Mouse (Mus musculus) forebrain, embryonic 13.5 days (tissue): ENCODE measurements around the gene Hus1b. TPM values are rescaled to one million over a fixed set of nuclear protein-coding genes. Genes with fewer than 3 reads are reported as not detected.
A peak's percentile ranks its signal among the peaks of the same experiment; 100 is the strongest.

Experiments used
- ATAC-seq: fragments of 200-750 bp; cut with Nextera tagmentation; 2 replicates; pipeline ENCODE4 v1.8.0; 2017
- H3K27ac ChIP-seq: fragments of 300-500 bp; sonication (generic); 2 replicates; pipeline ENCODE4 v1.5.1; 2015; ENCODE audit warnings: inconsistent platforms, mild to moderate bottlenecking, moderate library complexity
- H3K27me3 ChIP-seq: fragments of 300-500 bp; sonication (generic); 2 replicates; pipeline ENCODE4 v1.6.1; 2015; ENCODE audit warnings: mild to moderate bottlenecking, inconsistent platforms
- H3K36me3 ChIP-seq: fragments of 300-500 bp; sonication (generic); 2 replicates; pipeline ENCODE4 v1.6.1; 2015; ENCODE audit warnings: mild to moderate bottlenecking, inconsistent platforms; ENCODE audit not compliant: poor library complexity, severe bottlenecking
- H3K4me1 ChIP-seq: fragments of 300-500 bp; sonication (generic); 2 replicates; pipeline ENCODE4 v1.6.1; 2015; ENCODE audit warnings: inconsistent platforms
- H3K4me2 ChIP-seq: fragments of 300-500 bp; sonication (generic); 2 replicates; pipeline ENCODE4 v1.6.1; 2015; ENCODE audit warnings: inconsistent platforms, mild to moderate bottlenecking, moderate library complexity
- H3K4me3 ChIP-seq: fragments of 300-500 bp; sonication (generic); 2 replicates; pipeline ENCODE4 v1.5.1; 2015; ENCODE audit warnings: mild to moderate bottlenecking, inconsistent platforms
- H3K9ac ChIP-seq: fragments of 300-500 bp; sonication (generic); 2 replicates; pipeline ENCODE4 v1.6.1; 2015; ENCODE audit warnings: mild to moderate bottlenecking, inconsistent platforms
- H3K9me3 ChIP-seq: fragments of 300-500 bp; sonication (generic); replicated peaks from 2 replicates; pipeline ENCODE4 v1.6.1; 2016; ENCODE audit warnings: inconsistent platforms
- WGBS: fragments of 180-500 bp; shearing (Covaris S2); methylation state at CpG from one replicate; pipeline ENCODE4 v1.1.7; 2015; 5-methylcytosine and 5-hydroxymethylcytosine counted together
- polyA plus RNA-seq: library from polyadenylated mRNA; unstranded; fragments of >200 nt; fragmentation: Nextera tagmentation; extraction: Ambion mirVana; gene quantifications from 2 replicates; pipeline ENCODE4 v1.2.1, GENCODE M21; 2015

Hus1b gene
- not detected in 2 replicates for polyA plus RNA-seq

GRCm38 (mm10) chr13:30947540-30947939 is at the start of gene Hus1b:
Gene Hus1b, minus strand, starts transcription at chr13:30947759.
- no peaks in the 10 kb centered on the region for H3K4me1 ChIP-seq
- H3K27me3 ChIP-seq, result no peaks in the 10 kb centered on the region
- no peak within 1 kb of the TSS for H3K4me2 ChIP-seq
- H3K9me3 ChIP-seq, result no peaks in the 10 kb centered on the region
- H3K4me3 ChIP-seq, result no peak within 1 kb of the TSS
- ATAC-seq, result no peak
- 92% methylated on average over 11 of the region's 11 CpGs for WGBS
- H3K36me3 ChIP-seq, result peaks cover 6% of the 10 kb centered on the region; the same call in 1 of the 2 replicates
- no peak within 1 kb of the TSS for H3K9ac ChIP-seq
- no peak within 1 kb of the TSS for H3K27ac ChIP-seq

- H3K9ac ChIP-seq, result no peak overlapping the region
- ATAC-seq, result no peak
- H3K4me2 ChIP-seq, result no peak overlapping the region
- WGBS, result 87% methylated on average over 6 of the region's 6 CpGs
- H3K27ac ChIP-seq, result no peak overlapping the region
- no peaks in the 10 kb centered on the region for H3K9me3 ChIP-seq
- H3K4me1 ChIP-seq, result no peaks in the 10 kb centered on the region
- H3K27me3 ChIP-seq, result no peaks in the 10 kb centered on the region
- H3K4me3 ChIP-seq, result no peak overlapping the region
- no peaks in the 10 kb centered on the region for H3K36me3 ChIP-seq
Measured at GRCm38 (mm10) chr13:30994249-30994858, 46.8 kb upstream of the Hus1b start.

- Histone ChIP-seq H3K4me1 (no peaks in the 10 kb centered on the region), H3K4me2 (no peak overlapping the region), H3K4me3 (no peak overlapping the region), H3K27ac (no peak overlapping the region), H3K9me3 (no peaks in the 10 kb centered on the region), H3K27me3 (no peaks in the 10 kb centered on the region), H3K36me3 (no peaks in the 10 kb centered on the region), H3K9ac (no peak overlapping the region)
- WGBS, result 33% methylated on average over 3 of the region's 3 CpGs
- ATAC-seq, result peak; percentile 76; the same call in 1 of the 2 replicates
Measured at GRCm38 (mm10) chr13:30993819-30994218, 46.3 kb upstream of the Hus1b start.

DNA sequence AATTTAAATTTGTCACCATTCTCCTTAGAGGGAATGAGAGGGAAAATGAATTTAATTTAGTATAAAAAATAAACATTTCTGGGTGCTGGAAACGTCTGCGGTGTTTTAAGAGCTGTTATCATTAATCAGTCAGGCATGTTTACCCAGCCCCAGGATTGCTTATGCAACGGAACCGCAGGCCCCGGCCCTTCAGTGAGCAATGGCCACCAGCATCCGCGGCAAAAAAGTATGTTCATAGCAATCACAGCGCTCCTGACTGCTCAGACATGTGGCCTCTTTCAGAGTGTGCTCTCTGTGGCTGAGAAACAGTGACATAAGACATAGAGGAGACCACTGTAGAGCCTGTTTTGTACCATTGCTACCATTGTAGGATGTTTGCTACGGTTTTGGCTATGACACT is 42.7 kb upstream of the Hus1b start:
- no peak for ATAC-seq
- Histone ChIP-seq H3K36me3 (no peaks in the 10 kb centered on the region), H3K27ac (no peak overlapping the region), H3K9ac (no peak overlapping the region), H3K9me3 (no peaks in the 10 kb centered on the region), H3K4me2 (no peak overlapping the region), H3K4me1 (peaks cover 7% of the 10 kb centered on the region), H3K27me3 (peaks cover 20% of the 10 kb centered on the region), H3K4me3 (no peak overlapping the region)
- 90% methylated on average over 9 of the region's 9 CpGs for WGBS

DNA sequence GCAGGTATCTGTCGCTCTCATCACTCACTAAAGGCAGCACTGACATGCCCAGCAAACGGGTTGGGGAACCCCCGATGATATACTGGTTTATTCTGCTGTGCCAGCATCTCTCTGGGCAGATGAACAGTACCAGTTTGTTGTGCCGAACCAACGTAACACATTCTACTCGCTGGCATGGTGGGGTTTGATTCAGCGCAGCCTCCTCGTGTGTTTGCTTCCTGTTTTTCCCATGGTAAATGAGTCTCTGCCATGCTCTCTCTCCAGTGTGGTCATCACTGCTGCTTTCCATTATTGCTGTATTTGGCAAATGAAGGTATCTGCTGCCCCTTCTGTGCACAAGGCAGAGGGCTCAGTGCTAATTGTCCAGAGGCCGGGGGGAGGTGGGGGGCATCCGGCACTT is 42.2 kb upstream of the Hus1b start:
- no peaks in the 10 kb centered on the region for H3K9me3 ChIP-seq
- 89% methylated on average over 10 of the region's 10 CpGs for WGBS
- no peak overlapping the region for H3K9ac ChIP-seq
- H3K36me3 ChIP-seq, result no peaks in the 10 kb centered on the region
- no peak overlapping the region for H3K4me3 ChIP-seq
- no peak for ATAC-seq
- no peak overlapping the region for H3K27ac ChIP-seq
- no peak overlapping the region for H3K4me2 ChIP-seq
- H3K4me1 ChIP-seq, result peaks cover 8% of the 10 kb centered on the region
- peaks cover 21% of the 10 kb centered on the region for H3K27me3 ChIP-seq

DNA sequence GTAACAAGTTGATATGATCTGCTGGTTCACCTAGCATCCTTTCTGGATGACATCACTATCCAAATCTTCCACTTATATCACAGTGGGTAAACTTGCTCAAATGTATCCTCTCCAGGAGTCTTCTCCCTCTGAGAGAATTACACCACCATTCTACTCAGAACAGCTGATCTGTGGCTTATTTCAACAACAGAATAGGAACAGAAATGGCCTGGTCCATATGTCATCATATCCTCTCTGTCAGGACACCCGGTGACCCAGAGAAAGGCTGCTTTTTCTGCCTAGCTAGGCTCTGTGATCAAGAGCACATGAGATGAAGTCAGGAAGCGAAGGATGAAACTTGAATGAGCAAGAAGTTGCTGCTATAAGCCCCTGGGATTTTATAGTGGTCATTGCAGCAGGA is 40.1 kb upstream of the Hus1b start:
- Histone ChIP-seq H3K27ac (no peak overlapping the region), H3K36me3 (no peaks in the 10 kb centered on the region), H3K4me3 (no peak overlapping the region), H3K4me1 (peaks cover 8% of the 10 kb centered on the region), H3K9ac (no peak overlapping the region), H3K27me3 (peaks cover 22% of the 10 kb centered on the region), H3K9me3 (no peaks in the 10 kb centered on the region), H3K4me2 (no peak overlapping the region)
- WGBS, result 89% methylated on average over 2 of the region's 2 CpGs
- ATAC-seq, result no peak

DNA sequence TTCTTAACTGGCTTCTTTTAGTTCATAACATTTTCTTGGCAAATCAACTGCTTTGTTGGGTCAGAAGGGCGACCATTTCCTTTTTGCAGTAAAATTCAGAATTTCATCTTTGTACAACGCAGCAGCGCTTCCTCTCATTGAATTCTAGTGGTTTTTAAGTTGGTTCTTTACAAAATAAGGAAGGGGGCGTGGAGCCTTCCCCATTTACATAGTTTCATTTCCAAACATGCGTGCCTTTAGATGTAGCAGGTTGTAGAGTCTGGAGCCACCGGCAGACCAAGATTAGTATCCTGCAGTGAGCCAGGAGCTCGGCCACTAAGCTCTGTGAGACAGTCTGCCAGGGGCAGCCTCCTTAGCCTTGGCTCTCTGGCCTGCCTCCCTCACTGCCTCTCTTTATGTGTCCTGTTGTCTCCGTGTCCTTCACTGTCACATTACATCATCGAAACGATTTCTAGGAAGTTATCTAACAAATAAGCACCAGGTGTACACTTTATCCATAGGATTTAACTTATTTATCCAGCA is 39.4 kb upstream of the Hus1b start:
- Histone ChIP-seq H3K27me3 (peaks cover 22% of the 10 kb centered on the region), H3K4me2 (no peak overlapping the region), H3K4me3 (no peak overlapping the region), H3K9me3 (no peaks in the 10 kb centered on the region), H3K9ac (no peak overlapping the region), H3K27ac (no peak overlapping the region), H3K36me3 (no peaks in the 10 kb centered on the region), H3K4me1 (peaks cover 8% of the 10 kb centered on the region)
- no peak for ATAC-seq
- WGBS, result 66% methylated on average over 10 of the region's 10 CpGs

DNA sequence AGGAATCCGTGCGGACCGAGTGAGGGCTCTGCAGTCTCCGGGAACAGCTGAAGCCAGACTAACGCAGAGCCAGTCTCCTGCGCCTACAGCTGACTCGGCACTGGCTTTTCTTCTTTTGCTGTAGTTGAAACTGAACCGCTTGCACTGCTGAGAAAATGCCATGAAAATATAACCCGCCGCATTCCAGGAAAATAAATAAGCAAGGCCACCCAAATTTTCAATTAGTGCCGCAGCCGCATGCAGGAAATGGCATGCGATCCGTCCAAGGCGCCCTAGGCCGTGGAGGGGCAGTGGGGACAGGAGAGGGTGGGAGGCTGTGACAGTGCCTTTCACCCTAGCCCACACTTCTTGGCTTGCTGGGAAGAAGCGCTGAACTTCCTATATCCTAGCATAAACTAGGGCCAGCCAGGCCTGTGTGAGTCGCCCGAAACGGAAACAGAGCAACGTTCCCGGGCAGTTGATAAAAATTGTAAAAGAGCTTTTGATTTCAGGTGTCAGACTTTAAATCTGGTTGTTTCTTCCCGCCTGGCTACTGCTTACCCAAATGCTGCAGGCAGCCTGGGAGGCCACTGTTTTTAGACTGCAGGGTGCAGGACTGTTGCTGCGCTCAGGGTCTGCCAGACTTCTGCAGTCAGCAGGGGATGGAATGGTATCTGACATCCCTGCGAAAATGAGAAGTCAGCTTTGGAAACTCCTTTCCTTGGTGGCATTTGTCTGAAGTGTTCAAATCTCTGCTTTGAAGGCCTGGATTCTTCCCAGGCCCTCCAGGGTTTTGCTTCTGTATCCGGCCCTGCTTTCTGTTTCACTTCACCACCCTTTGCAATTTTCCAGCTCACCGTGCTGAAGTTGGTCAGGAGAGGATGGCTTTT is 38.3 kb upstream of the Hus1b start:
- Histone ChIP-seq H3K27ac (no peak overlapping the region), H3K27me3 (peaks cover 22% of the 10 kb centered on the region), H3K36me3 (no peaks in the 10 kb centered on the region), H3K9ac (peak overlapping the region; percentile 58), H3K4me1 (peaks cover 8% of the 10 kb centered on the region), H3K4me2 (peak overlapping the region; percentile 67), H3K4me3 (peak overlapping the region; percentile 33), H3K9me3 (no peaks in the 10 kb centered on the region)
- peak; percentile 86 for ATAC-seq
- 19% methylated on average over 27 of the region's 27 CpGs for WGBS

- peak overlapping the region; percentile 33 for H3K4me3 ChIP-seq
- peak overlapping the region; percentile 67 for H3K4me2 ChIP-seq
- ATAC-seq, result no peak
- H3K4me1 ChIP-seq, result peaks cover 8% of the 10 kb centered on the region
- no peaks in the 10 kb centered on the region for H3K36me3 ChIP-seq
- no peak overlapping the region for H3K27ac ChIP-seq
- no peaks in the 10 kb centered on the region for H3K9me3 ChIP-seq
- peaks cover 22% of the 10 kb centered on the region for H3K27me3 ChIP-seq
- H3K9ac ChIP-seq, result peak overlapping the region; percentile 58
- WGBS, result 18% methylated on average over 13 of the region's 13 CpGs
Measured at GRCm38 (mm10) chr13:30985275-30985597, 37.7 kb upstream of the Hus1b start.

DNA sequence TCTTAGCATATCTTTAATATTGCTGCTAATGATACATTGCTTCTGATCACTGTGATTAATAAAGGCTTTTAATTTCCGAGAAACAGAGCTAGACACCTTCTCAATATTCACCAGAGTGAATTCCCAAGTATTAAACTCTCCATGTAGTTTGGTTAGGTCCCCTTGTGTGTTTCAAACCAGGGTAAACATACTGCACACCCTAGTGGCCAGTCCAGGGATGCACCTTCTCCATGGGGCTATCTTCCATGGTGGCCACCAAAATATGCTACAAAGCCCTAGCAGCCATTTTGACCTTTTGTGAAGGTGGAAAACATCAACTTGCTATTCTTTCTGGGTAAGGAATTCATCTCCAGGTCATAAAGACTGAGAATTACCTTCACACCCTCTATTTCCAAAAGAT is 34.1 kb upstream of the Hus1b start:
- H3K27ac ChIP-seq, result no peak overlapping the region
- no peak for ATAC-seq
- 79% methylated on average over 1 of the region's 1 CpGs for WGBS

GRCm38 (mm10) chr13:30978224-30978623 is 30.7 kb upstream of the Hus1b start:
- peaks cover 5% of the 10 kb centered on the region; the same call in 1 of the 2 replicates for H3K4me1 ChIP-seq
- H3K9me3 ChIP-seq, result no peaks in the 10 kb centered on the region
- no peak overlapping the region for H3K9ac ChIP-seq
- no peak overlapping the region for H3K4me3 ChIP-seq
- peak; percentile 22 for ATAC-seq
- 29% methylated on average over 4 of the region's 4 CpGs for WGBS
- no peak overlapping the region for H3K4me2 ChIP-seq
- H3K27me3 ChIP-seq, result no peaks in the 10 kb centered on the region
- no peak overlapping the region for H3K27ac ChIP-seq
- H3K36me3 ChIP-seq, result no peaks in the 10 kb centered on the region

More for the DNA sequence above, 34.1 kb upstream of the Hus1b start:
- Histone ChIP-seq H3K9ac (no peak overlapping the region), H3K9me3 (no peaks in the 10 kb centered on the region), H3K4me2 (no peak overlapping the region), H3K36me3 (no peaks in the 10 kb centered on the region), H3K4me3 (no peak overlapping the region), H3K27me3 (peaks cover 14% of the 10 kb centered on the region), H3K4me1 (peaks cover 8% of the 10 kb centered on the region)

GRCm38 (mm10) chr13:30976536-30977084 is 29.1 kb upstream of the Hus1b start:
- Histone ChIP-seq H3K4me3 (no peak overlapping the region), H3K9me3 (no peaks in the 10 kb centered on the region), H3K36me3 (no peaks in the 10 kb centered on the region), H3K4me1 (peaks cover 11% of the 10 kb centered on the region; the same call in 1 of the 2 replicates), H3K4me2 (no peak overlapping the region), H3K27ac (no peak overlapping the region), H3K9ac (no peak overlapping the region), H3K27me3 (no peaks in the 10 kb centered on the region)
- WGBS, result 64% methylated on average over 8 of the region's 8 CpGs
- ATAC-seq, result no peak
